ENCODE assay signal across 8 mouse cellular contexts in the genomic region with DNA sequence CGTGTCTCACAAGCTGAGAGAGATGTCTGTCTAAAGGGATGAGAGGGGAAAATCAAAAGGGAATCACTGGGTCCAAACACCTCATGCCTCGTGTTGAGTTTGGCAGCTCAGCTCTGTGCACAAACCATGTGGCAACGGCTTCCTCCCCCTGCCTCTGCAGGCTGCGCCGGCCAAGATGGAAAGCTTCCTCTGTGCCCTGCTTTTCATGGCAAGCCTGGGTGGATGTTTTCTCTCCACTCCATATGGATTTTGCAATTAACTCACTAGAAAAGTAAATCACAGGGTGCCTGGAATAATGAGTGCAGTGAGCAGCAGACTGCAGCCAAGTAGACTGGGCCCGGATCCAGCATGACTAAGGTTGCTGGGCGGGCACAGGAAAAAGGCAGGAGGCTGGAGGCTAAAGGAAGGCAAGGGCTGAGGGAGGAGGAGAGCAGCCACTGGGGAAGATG.
A peak's percentile ranks its signal among the peaks of the same experiment; 100 is the strongest.
DNase-seq lines count a peak whose midpoint lies in the region; ATAC-seq lines count a peak whose summit lies in the region.

No protein-coding gene starts in this region.

- H3K9ac ChIP-seq in liver, embryonic 12.5 days: no peak overlapping the region
- no peak overlapping the region for H3K9ac ChIP-seq in forebrain, embryonic 11.5 days (ENCODE audit: low read length)
- no peak overlapping the region for H3K9ac ChIP-seq in heart, embryonic 14.5 days (ENCODE audit: low read length)

- 63% methylated on average over 7 of the region's 7 CpGs for WGBS in liver, embryonic 12.5 days (ENCODE audit: insufficient replicate concordance)
- 84% methylated on average over 7 of the region's 7 CpGs for WGBS in forebrain, embryonic 11.5 days
- WGBS in heart, embryonic 14.5 days: 55% methylated on average over 7 of the region's 7 CpGs

- no peaks in the 10 kb centered on the region for H3K9me3 ChIP-seq in liver, embryonic 12.5 days (replicated peaks)
- H3K9me3 ChIP-seq in forebrain, embryonic 11.5 days (ENCODE audit: control insufficient read depth, low read length): no peaks in the 10 kb centered on the region
- H3K9me3 ChIP-seq in heart, embryonic 14.5 days (ENCODE audit: control insufficient read depth, low read length): no peaks in the 10 kb centered on the region

- H3K27ac ChIP-seq in liver, embryonic 12.5 days: no peak overlapping the region
- H3K27ac ChIP-seq in forebrain, embryonic 11.5 days (ENCODE audit: low read depth, low read length): 0 out of 2 replicates have a peak overlapping the region, but pooled peaks have one; percentile 34
- peak overlapping the region; percentile 12 to 57 for H3K27ac ChIP-seq in heart, embryonic 14.5 days (replicated peaks in 1 of 2; ENCODE audit: control insufficient read depth in 1 of 2, insufficient read depth in 1 of 2, low read depth in 2 of 2, low read length in 2 of 2)

- H3K4me3 ChIP-seq in liver, embryonic 12.5 days: no peak overlapping the region
- H3K4me3 ChIP-seq in forebrain, embryonic 11.5 days (ENCODE audit: low read depth, low read length): no peak overlapping the region
- no peak overlapping the region for H3K4me3 ChIP-seq in heart, embryonic 14.5 days (ENCODE audit: control insufficient read depth in 1 of 2, insufficient read depth in 1 of 2, low read depth in 1 of 2, low read length in 2 of 2)

- H3K36me3 ChIP-seq in liver, embryonic 12.5 days: no peaks in the 10 kb centered on the region
- no peaks in the 10 kb centered on the region for H3K36me3 ChIP-seq in forebrain, embryonic 11.5 days (ENCODE audit: control insufficient read depth, insufficient read depth, low read length)
- no peaks in the 10 kb centered on the region for H3K36me3 ChIP-seq in heart, embryonic 14.5 days (ENCODE audit: control insufficient read depth, insufficient read depth, low read length)

- no peak for ATAC-seq in liver, embryonic 12.5 days
- peak; percentile 76 for ATAC-seq in forebrain, embryonic 11.5 days (replicated peaks; ENCODE audit: low FRiP score)
- peak; percentile 74 for ATAC-seq in heart, embryonic 14.5 days (ENCODE audit: insufficient number of reproducible peaks, insufficient read depth, low FRiP score, low read depth)

- peak; percentile 30 for DNase-seq in liver
- DNase-seq in forebrain, embryonic 11.5 days (ENCODE audit: low spot score): no peak
- peak; percentile 88 for DNase-seq in kidney, postnatal 25 days
- DNase-seq in lung, adult 18-20 months: peak; percentile 68 to 77
- peak; percentile 86 to 91 for DNase-seq in right cerebral cortex, postnatal 36 days (ENCODE audit: low spot score in 2 of 2)
- DNase-seq in natural killer cell, adult 2 months (ENCODE audit: low spot score in 2 of 2): no peak

- no peak overlapping the region for H3K4me2 ChIP-seq in liver, embryonic 12.5 days
- no peak overlapping the region for H3K4me2 ChIP-seq in forebrain, embryonic 11.5 days (ENCODE audit: low read depth, low read length, severe bottlenecking)
- no peak overlapping the region for H3K4me2 ChIP-seq in heart, embryonic 14.5 days (ENCODE audit: low read length)

- H3K4me1 ChIP-seq in liver, embryonic 12.5 days: no peaks in the 10 kb centered on the region
- no peaks in the 10 kb centered on the region for H3K4me1 ChIP-seq in forebrain, embryonic 11.5 days (replicated peaks; ENCODE audit: control insufficient read depth, insufficient read depth, low read length)
- peaks cover 3 to 5% of the 10 kb centered on the region in 2 experiments; a peak in 2 of 4 replicates for H3K4me1 ChIP-seq in heart, embryonic 14.5 days (ENCODE audit: control insufficient read depth in 2 of 2, insufficient read depth in 2 of 2, low read length in 2 of 2)

- H3K27me3 ChIP-seq in liver, embryonic 12.5 days (replicated peaks): no peaks in the 10 kb centered on the region; the same call in 1 of the 2 replicates
- no peaks in the 10 kb centered on the region for H3K27me3 ChIP-seq in forebrain, embryonic 11.5 days (ENCODE audit: control insufficient read depth, insufficient read depth, low read length)
- peaks cover 17% of the 10 kb centered on the region for H3K27me3 ChIP-seq in heart, embryonic 14.5 days (ENCODE audit: control insufficient read depth, insufficient read depth, low read length)

Comparison
In these comparisons a context has a peak if more than half of its experiments do, and no peak if none do; other contexts are left out.
1. DNase-seq: peak in liver (single experiment), kidney, postnatal 25 days (2 of 2), lung, adult 18-20 months (2 of 2) and right cerebral cortex, postnatal 36 days (2 of 2); none in forebrain, embryonic 11.5 days (single experiment) and natural killer cell, adult 2 months (0 of 2).